Mouse (Mus musculus) hindbrain, embryonic 16.5 days (tissue): Measurements from ENCODE around the gene Treml1. TPM values are rescaled to one million over a fixed set of nuclear protein-coding genes. Genes with fewer than 3 reads are reported as not detected.
"Not testable (repeated sequence)": the region's sequence is repeated elsewhere in the genome, so short reads cannot be mapped to it uniquely, and the experiment has no call there.

ENCODE experiments used
- ATAC-seq: fragments of 200-750 bp; cut with Nextera tagmentation; 2 replicates; pipeline ENCODE4 v1.8.0; 2017; ENCODE audit warnings: moderate TSS enrichment, moderate library complexity
- H3K27ac ChIP-seq: fragments of 300-500 bp; sonication (generic); 2 replicates; pipeline ENCODE4 v1.5.1; 2014; ENCODE audit warnings: low read depth, mild to moderate bottlenecking, control low read depth, low read length, moderate library complexity
- H3K27me3 ChIP-seq: fragments of 300-500 bp; sonication (generic); replicated peaks from 2 replicates; pipeline ENCODE4 v1.6.1; 2014; ENCODE audit warnings: low read length; ENCODE audit not compliant: control insufficient read depth, insufficient read depth
- H3K36me3 ChIP-seq: fragments of 300-500 bp; sonication (generic); 2 replicates; pipeline ENCODE4 v1.6.1; 2014; ENCODE audit warnings: mild to moderate bottlenecking, low read length, moderate library complexity, mixed read lengths; ENCODE audit not compliant: control insufficient read depth, insufficient read depth
- H3K4me1 ChIP-seq: fragments of 300-500 bp; sonication (generic); 2 replicates; pipeline ENCODE4 v1.6.1; 2014; ENCODE audit warnings: low read depth, low read length; ENCODE audit not compliant: control insufficient read depth, insufficient read depth
- H3K4me2 ChIP-seq: fragments of 300-500 bp; sonication (generic); 2 replicates; pipeline ENCODE4 v1.6.1; 2014; ENCODE audit warnings: mild to moderate bottlenecking, low read length, control low read depth, moderate library complexity
- H3K4me3 ChIP-seq: fragments of 300-500 bp; sonication (generic); 2 replicates; pipeline ENCODE4 v1.5.1; 2014; ENCODE audit warnings: mild to moderate bottlenecking, low read length, control low read depth, moderate library complexity
- H3K9ac ChIP-seq: fragments of 300-500 bp; sonication (generic); 2 replicates; pipeline ENCODE4 v1.6.1; 2014; ENCODE audit warnings: low read depth, mild to moderate bottlenecking, control low read depth, low read length, moderate library complexity
- H3K9me3 ChIP-seq: fragments of 300-500 bp; sonication (generic); 2 replicates; pipeline ENCODE4 v1.6.1; 2014; ENCODE audit warnings: mild to moderate bottlenecking, low read length, moderate library complexity; ENCODE audit not compliant: control insufficient read depth
- WGBS: fragments of 180-500 bp; shearing (Covaris S2); extraction: QIAGEN DNeasy Blood & Tissue Kit; methylation state at CpG from one replicate; pipeline ENCODE4 v1.1.7; 2014; 5-methylcytosine and 5-hydroxymethylcytosine counted together
- polyA plus RNA-seq: library from polyadenylated mRNA; unstranded; fragments of >200 nt; fragmentation: Nextera tagmentation; extraction: Ambion mirVana; gene quantifications from 2 replicates; pipeline ENCODE4 v1.2.1, GENCODE M21; 2015

Gene Treml1
- polyA plus RNA-seq, 1 experiment from 2014 or later = 0.49 TPM

DNA sequence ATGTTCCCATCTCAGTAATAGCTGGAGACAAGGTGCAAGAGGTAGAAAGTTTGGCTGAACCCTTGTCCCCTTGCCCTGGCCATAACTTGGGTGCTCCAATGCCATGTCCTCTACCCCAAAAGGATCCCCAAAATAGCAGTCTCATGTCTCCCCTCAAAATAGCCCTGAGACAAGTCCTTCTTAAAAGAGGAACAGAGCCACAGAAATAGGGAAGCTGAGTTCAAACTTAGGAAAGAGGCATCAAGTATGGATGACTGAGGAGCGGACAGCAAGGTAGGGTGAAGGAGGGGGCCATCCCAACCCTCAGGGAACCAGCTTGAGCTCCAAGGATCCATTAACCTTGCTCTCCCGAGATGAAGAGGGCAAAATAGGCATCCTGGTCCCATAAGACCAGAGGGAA is 12.4 kb upstream of the Treml1 start:
- no peaks in the 10 kb centered on the region for H3K27me3 ChIP-seq
- H3K4me3 ChIP-seq = no peak overlapping the region
- no peaks in the 10 kb centered on the region for H3K4me1 ChIP-seq
- no peak for ATAC-seq
- 73% methylated on average over 2 of the region's 2 CpGs for WGBS
- no peak overlapping the region for H3K9ac ChIP-seq
- no peaks in the 10 kb centered on the region for H3K9me3 ChIP-seq
- no peak overlapping the region for H3K4me2 ChIP-seq
- no peaks in the 10 kb centered on the region for H3K36me3 ChIP-seq
- H3K27ac ChIP-seq = no peak overlapping the region

DNA sequence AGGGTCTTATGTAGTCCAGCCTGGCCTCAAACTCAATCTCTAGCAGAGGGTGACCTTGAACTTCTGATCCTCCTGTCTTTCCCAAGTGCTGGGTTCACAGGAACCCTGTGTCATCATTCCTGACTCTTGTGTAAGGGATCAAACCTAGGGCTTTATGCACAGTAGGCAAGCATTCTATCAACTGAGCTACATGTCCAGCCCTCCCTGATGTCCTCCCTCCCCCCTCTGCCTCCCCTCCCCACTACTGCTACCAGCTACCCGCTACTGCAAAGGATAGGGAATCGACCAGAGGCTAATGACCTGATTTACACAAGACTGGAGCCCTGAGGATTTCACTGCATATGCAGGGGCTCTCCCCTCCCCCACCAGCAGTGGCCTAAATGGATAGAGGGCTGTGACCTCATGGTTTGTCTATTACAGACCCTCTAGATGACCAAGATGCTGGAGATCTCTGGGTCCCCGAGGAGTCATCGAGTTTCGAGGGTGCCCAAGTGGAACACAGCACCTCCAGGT is 9.0 kb upstream of the Treml1 start:
- Histone ChIP-seq H3K4me1 (no peaks in the 10 kb centered on the region), H3K36me3 (no peaks in the 10 kb centered on the region), H3K4me2 (no peak overlapping the region), H3K27ac (no peak overlapping the region), H3K9me3 (no peaks in the 10 kb centered on the region), H3K27me3 (no peaks in the 10 kb centered on the region), H3K4me3 (no peak overlapping the region), H3K9ac (no peak overlapping the region)
- no peak for ATAC-seq
- 74% methylated on average over 5 of the region's 5 CpGs for WGBS

DNA sequence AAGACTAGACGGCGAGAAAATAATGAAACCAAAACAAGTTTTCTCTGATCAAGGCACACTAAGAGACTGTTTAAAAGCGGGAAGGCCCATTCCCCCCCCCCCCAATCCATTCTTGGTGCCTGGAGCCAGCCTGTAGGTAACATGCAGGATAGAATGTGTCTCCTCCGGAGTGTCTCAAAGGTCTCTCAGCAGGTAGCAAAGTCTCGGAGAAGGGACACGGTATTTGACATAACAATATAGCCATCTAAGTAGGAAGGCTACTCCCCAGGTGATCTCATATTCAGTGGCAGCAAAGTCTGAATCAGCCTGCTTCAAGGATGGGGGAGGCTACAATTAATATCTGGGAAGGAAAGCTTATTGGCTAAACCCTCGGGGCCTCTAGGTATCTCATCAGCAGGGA is 6.7 kb upstream of the Treml1 start:
- H3K9me3 ChIP-seq, H3K4me1 ChIP-seq, H3K4me2 ChIP-seq, ATAC-seq, H3K4me3 ChIP-seq, H3K9ac ChIP-seq, H3K27ac ChIP-seq, H3K27me3 ChIP-seq, H3K36me3 ChIP-seq: not testable (repeated sequence)
- WGBS = 56% methylated on average over 7 of the region's 7 CpGs

- H3K27me3 ChIP-seq = no peaks in the 10 kb centered on the region
- H3K27ac ChIP-seq = no peak overlapping the region
- no peaks in the 10 kb centered on the region for H3K9me3 ChIP-seq
- H3K4me1 ChIP-seq = no peaks in the 10 kb centered on the region
- H3K4me2 ChIP-seq = no peak overlapping the region
- no peak overlapping the region for H3K4me3 ChIP-seq
- no peaks in the 10 kb centered on the region for H3K36me3 ChIP-seq
- no peak overlapping the region for H3K9ac ChIP-seq
- WGBS = 89% methylated on average over 3 of the region's 3 CpGs
- no peak for ATAC-seq
Measured at GRCm38 (mm10) chr17:48355822-48356221, 3.9 kb upstream of the Treml1 start.

- ATAC-seq = no peak
- H3K4me1 ChIP-seq = no peaks in the 10 kb centered on the region
- no peak overlapping the region for H3K9ac ChIP-seq
- no peak overlapping the region for H3K4me2 ChIP-seq
- 43% methylated on average over 2 of the region's 2 CpGs for WGBS
- no peak overlapping the region for H3K27ac ChIP-seq
- H3K27me3 ChIP-seq = no peaks in the 10 kb centered on the region
- no peaks in the 10 kb centered on the region for H3K36me3 ChIP-seq
- no peak overlapping the region for H3K4me3 ChIP-seq
- no peaks in the 10 kb centered on the region for H3K9me3 ChIP-seq
Measured at GRCm38 (mm10) chr17:48357892-48358291, 1.8 kb upstream of the Treml1 start.

GRCm38 (mm10) chr17:48360462-48360861 is 746 bp downstream of the Treml1 start:
- H3K4me1 ChIP-seq = no peaks in the 10 kb centered on the region
- no peaks in the 10 kb centered on the region for H3K27me3 ChIP-seq
- no peaks in the 10 kb centered on the region for H3K9me3 ChIP-seq
- H3K27ac ChIP-seq = no peak overlapping the region
- WGBS = 89% methylated on average over 4 of the region's 4 CpGs
- H3K36me3 ChIP-seq = no peaks in the 10 kb centered on the region
- H3K4me2 ChIP-seq = no peak overlapping the region
- H3K9ac ChIP-seq = no peak overlapping the region
- no peak for ATAC-seq
- H3K4me3 ChIP-seq = no peak overlapping the region

DNA sequence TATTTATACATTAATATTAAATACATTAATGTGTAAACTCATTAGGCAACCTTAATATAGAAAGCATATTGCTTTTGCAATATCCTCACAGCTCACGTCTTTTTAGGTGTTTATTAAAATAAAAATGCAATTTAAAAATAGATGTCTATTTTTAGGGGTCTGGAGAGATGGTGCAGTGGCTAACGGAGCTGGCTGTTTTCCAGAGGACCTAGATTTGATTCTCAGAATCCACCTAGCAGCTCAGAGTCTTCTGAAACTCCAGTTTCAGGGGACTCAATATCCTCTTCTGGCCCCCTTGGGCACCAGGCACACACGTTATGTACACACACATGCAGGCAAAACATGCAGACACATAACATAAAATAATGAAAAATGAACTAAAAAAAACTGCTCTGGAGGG is 2.6 kb downstream of the Treml1 start:
- no peaks in the 10 kb centered on the region for H3K9me3 ChIP-seq
- H3K4me1 ChIP-seq = no peaks in the 10 kb centered on the region
- H3K36me3 ChIP-seq = no peaks in the 10 kb centered on the region
- H3K27me3 ChIP-seq = no peaks in the 10 kb centered on the region
- WGBS = 70% methylated on average over 3 of the region's 3 CpGs
- H3K4me3 ChIP-seq = no peak overlapping the region
- ATAC-seq = no peak
- H3K27ac ChIP-seq = no peak overlapping the region
- H3K4me2 ChIP-seq = no peak overlapping the region
- no peak overlapping the region for H3K9ac ChIP-seq

GRCm38 (mm10) chr17:48362966-48363365 is 3.2 kb downstream of the Treml1 start:
- ATAC-seq = no peak
- Histone ChIP-seq H3K27ac (no peak overlapping the region), H3K9ac (no peak overlapping the region), H3K4me3 (no peak overlapping the region), H3K36me3 (no peaks in the 10 kb centered on the region), H3K9me3 (no peaks in the 10 kb centered on the region), H3K4me2 (no peak overlapping the region), H3K27me3 (no peaks in the 10 kb centered on the region), H3K4me1 (no peaks in the 10 kb centered on the region)
- WGBS = 85% methylated on average over 8 of the region's 8 CpGs

DNA sequence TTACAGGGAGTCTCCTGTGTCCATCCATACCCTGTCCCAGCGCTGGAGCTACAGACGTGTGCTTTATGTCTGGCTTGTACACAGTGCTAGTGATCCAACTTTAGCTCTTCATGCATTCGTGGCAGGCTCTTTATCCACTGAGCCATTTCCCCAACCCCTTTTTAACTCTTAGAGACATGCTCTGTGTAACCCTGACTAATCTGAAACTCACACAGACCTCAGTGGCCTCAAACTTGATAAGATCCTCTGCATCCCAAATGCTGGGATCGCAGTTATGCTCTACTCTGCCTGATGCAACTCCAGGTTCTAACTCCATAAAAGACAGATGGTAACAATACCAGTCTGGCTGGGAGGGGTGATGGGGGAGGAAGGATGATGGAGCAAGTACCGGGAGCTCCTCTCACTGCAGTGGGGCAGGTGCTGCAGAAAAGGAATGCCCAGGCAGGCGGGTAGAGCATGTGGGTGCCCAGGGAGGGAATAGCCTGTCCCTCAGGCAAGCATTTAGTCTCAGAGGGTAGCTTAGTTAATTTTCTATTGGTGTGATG is 3.8 kb downstream of the Treml1 start:
- ATAC-seq = no peak
- no peaks in the 10 kb centered on the region for H3K4me1 ChIP-seq
- WGBS = 71% methylated on average over 6 of the region's 6 CpGs

More for the DNA sequence above, 3.8 kb downstream of the Treml1 start:
- Histone ChIP-seq H3K36me3 (no peaks in the 10 kb centered on the region), H3K4me3 (no peak overlapping the region), H3K4me2 (no peak overlapping the region), H3K27ac (no peak overlapping the region), H3K9ac (no peak overlapping the region), H3K9me3 (no peaks in the 10 kb centered on the region), H3K27me3 (no peaks in the 10 kb centered on the region)
